Mouse (Mus musculus): ENCODE results near the gene Cabin1.
A peak's percentile ranks its signal among the peaks of the same experiment; 100 is the strongest.

The Cabin1 gene

DNA sequence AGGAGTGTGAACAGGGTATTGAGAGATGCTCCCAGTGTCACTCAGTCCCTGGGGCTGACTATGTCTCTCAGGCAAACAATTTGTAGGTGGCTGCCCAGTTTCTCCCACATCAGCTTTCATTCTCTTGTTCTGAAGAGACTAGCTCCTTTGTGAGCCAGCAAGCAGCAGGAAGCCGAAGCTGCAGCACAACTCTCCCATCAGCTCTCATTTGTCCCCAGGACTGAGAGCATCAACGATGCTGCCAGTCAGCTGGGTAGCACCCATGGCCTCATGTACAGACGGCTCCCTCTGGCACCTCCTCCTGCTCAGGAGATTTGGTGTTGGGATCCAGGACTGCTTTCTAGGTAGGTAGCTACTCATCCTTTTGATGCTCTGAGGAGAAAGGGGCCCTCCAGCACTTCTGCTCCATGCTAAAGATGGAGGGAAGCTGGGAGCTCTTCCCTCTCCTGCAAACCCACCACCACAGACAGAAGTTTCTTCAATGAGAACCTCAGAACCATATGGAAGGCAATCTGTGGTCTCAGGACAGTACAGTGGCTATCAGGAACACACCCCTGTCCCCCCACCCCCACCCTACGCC lies 97.6 kb downstream of the Cabin1 start:
- no peak for DNase-seq (ENCODE audit: low spot score)

DNA sequence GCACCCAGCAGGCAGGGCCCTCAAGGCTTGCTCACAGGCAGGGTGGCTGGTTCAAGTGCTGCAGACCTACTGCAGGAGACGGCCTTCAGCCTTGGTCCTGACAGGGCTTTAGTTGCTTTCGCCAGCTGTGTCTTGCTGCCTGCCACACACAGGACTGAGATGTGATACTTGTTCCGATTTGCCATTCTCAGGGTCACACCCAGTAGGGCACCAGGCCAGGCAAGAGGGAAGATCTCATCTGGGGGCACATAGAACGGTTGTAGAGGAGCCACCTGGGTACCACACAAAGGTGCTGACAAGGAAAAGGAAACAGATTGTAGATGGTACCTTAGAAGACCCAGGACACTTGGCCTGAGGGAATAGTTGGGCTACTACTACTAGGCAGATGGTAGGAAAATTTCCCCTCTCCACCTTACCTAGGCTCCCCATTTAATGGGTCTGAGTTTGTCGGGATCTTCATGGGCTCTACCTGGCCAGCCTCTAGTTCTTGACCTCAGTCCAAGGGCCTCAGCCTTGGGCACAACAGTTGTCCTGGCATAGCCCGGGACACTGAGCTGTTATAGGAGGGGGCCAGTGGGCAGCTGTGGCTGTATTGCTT lies 99.4 kb downstream of the Cabin1 start:
- no peak for DNase-seq (ENCODE audit: low spot score)

DNA sequence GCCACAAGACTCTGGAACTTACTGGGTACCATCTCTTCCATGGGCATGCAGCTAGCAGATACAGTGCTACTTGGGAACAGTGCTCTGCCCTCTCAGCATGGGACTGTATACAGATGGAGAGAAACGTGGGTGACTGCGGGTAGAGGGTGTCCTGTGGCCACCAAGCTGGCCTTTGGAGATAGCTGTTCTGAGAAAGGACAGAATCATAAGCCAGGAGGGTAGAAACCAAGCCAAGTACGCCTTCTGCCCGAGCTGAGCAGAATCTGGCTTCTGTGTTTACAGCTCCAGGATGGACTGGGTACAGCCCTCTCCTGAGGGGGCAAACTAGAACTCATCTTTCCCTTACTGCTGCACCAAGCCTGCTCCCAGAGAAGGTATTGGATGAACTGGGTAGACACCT lies 101.6 kb downstream of the Cabin1 start:
- no peak for DNase-seq (ENCODE audit: low spot score)

DNA sequence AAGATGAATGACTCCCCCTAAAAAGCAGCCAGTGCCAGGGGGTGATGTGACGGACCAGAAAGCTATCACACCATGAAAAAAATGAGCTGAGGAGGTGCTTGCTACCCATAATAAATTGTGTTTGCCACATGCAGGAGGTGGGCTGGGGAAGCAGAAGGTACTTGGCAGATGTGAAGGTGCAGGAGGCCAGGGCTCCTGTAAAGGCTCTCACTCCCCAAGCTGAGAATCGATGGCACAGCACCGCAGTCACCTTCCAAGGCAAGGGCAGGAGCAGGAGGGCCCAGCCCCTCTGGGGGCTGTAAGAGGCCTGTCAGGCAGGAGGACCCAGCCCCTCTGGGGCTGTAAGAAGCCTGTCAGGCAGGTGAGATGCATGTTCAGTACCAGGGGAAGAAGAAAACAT lies 102.3 kb downstream of the Cabin1 start:
- no peak for DNase-seq (ENCODE audit: low spot score)

DNA sequence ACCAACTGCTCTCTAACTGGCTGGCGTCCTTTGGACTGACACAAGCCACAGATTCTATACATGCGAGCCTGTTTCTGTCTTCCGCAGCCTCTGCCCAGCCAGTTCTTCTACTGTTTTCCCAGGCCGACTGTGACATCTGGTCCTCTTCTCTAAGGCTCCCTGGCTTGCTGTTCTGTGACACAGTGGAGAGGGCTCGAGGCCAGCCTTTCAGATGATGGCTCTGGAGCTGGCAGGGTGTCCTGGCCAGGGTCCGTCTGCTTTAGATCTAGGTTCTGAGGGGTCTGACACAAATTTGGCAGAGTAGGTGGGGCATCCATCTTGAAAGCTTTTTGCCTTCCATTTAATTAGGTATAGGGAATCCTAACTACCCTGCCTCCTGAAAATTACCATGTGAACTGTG lies 102.8 kb downstream of the Cabin1 start:
- no peak for DNase-seq (ENCODE audit: low spot score)

DNA sequence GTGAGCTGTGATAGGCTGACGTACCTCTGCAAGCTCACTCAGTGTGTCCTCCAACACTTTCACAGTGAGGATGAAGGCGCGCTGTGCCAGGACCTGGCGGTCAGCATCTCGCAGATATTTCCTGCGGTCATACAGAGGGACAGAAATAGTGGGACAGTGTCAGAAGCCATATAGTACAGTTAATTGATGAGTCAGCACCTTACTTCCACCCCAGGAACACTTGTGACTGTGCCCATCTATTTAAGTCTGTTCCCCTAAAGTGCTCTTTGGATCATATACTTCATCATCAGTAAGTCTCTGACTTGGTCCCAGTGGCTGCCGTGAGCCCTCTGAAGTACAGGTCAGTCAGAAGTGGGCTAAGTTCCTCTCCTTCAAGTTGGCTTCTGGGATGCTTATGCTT lies 106.4 kb downstream of the Cabin1 start:
- no peak for DNase-seq (ENCODE audit: low spot score)

DNA sequence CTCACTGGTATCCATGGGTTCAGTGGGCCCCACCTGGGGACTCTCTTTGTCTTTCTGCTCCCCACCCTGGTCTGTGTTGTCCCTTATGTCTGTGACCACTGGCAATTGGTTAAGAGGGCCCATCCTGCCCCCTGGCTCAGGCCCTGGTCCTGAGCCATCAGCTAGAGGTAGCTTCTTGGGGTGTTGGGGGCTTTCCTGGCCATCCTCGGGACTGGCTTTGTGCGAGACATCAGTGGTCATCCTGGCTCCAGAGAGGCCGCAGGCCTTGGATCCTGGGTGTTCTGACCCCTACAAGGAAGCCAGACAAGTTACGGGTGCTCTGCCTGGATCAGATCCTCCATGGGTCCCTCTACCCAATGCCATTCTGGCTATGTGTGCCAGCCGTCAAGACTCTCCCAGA lies 107.0 kb downstream of the Cabin1 start:
- no peak for DNase-seq (ENCODE audit: low spot score)

DNA sequence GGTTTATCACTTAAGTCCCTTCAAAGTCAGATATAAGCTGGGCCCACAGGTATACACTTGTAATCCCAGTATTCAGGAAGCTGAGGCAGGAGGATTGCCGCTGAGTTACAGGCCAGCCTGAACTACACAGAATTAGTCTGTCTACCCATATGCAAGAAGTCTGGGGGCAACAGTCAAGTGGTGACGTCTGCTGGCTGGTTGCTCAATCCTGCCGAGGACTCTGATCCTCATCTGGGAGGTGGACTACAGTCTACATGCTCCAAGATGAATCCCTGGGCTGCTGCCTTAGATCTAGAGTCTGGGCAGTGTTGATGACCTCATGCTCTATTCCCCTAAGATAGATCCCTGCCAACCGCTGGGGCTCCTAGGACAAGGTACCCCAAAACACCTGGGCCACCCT lies 110.1 kb downstream of the Cabin1 start:
- DNase-seq (ENCODE audit: low spot score): no peak

DNA sequence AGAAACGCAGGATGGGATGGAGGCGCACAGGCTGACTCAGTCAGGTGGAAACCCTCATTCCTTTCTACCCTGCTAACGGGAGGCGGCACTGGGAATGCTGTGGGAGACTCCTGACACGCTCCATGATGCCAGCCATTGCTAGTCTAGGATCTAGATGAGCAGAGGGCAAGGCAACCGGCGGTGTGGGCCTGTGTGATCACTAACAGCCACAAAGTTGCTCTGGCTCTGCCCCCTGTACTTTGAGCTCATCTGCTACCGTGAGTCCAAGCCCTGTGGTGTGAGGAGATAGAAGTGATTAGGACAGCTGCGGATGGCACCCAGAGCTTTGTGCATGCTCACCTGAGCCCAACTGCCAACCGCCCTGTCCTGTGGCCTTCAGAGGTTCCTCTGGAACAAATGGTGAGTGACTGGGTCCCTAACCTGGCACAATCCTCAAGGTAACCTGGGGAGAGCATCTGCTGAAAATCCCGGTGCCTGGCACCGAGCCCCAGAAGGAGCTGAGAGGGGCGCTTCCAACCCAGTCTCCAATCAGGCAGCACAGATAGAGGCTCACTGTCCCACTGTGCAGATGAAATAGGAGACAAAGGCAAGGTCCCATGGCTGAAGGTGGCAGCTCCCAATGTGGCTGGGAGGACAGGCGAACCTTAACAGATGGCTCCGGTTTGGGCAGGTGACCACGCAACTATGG lies 112.6 kb downstream of the Cabin1 start:
- no peak for DNase-seq (ENCODE audit: low spot score)

DNA sequence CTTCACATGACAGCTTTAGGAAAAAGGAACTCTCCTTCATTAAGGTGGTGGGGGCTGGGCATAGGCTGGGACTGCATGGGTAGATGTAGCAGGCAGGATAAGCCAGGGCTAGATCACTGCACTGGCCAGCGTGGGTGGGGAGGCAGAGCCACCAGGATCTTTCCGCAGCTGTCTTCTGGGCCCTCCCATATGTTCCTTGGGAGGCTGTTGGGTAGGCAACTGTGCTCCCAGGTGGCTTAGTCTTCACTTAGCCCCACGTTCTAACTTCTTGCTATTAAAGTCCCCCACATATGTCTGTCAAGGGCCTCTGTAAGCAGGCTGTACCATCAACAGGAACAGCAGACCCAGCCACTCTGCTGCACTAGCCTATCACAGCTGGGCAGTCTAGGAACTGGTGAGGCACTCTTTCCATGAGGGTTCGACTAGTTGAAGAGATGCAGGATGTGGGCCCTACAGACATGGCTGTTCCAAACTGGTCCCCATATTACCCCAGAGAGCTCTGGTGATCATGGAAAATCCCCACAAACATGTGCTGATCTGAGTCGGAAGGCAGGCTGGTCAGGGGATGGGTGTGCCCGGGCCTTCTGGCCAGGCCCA lies 113.7 kb downstream of the Cabin1 start:
- no peak for DNase-seq (ENCODE audit: low spot score)

DNA sequence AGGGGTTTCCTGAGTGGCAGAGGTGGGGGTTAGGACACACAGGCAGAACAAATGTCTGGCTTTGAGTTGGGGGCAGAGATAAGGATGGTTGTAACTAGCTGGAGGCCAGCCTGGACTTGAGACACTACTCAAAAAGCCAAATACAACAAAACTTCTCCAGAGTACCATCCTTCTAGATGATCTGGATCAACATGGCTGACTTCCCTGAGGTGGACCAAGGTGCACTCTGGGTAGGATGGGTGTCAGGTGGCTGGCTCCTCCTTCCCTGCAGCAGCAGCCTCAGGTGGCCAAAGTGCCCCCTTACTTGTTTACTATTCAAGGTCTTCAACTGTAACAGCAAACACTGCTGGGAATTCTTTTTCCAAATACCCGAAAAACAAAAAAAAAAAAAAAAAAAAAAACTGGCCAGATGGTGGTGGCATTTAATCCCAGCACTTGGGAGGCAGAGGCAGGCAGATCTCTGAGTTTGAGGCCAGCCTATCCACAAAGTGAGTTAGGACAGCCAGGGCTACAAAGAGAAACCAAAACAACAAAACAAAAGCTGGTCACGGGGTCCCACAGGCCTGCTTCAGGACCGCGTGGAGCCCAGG lies 114.6 kb downstream of the Cabin1 start:
- no peak for DNase-seq (ENCODE audit: low spot score)

DNA sequence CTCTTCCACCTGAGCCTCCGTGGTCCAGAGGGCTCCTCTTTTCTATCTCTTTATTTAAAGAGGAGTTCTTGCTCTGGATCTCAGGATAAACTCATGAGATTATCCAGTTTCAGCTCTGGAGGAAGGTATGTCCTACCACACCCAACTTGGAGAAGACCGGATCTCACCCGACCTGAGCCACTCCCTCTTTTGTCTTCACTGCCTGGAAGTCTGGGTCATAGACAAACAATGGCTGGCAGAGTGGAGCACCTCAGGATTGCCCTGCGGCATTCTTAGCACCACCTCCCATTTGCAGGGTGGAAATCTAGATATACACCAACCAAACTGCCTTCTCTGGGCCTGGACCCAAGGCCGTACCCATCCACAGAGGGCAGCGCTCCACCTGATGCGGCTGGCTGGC lies 115.1 kb downstream of the Cabin1 start:
- no peak for DNase-seq (ENCODE audit: low spot score)

DNA sequence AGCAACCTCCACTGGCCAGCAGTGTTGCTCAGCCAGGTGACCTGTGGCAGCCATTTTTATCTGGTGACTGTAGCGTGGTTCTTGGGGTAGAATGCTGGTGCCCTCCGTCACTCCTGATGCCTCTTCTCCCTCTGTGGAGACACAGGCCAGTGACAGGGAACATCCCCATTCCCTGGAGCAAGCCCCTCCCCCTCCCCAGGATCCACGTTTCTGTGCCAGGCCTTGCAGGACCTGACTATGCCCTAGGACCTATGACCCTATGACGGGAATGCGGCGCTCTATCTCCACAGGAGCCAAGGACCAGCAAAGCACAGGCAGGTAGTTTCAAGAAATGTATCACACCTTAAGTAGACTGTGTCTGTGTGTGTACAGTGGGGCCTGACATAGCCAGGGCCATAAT lies 116.0 kb downstream of the Cabin1 start:
- no peak for DNase-seq (ENCODE audit: low spot score)

DNA sequence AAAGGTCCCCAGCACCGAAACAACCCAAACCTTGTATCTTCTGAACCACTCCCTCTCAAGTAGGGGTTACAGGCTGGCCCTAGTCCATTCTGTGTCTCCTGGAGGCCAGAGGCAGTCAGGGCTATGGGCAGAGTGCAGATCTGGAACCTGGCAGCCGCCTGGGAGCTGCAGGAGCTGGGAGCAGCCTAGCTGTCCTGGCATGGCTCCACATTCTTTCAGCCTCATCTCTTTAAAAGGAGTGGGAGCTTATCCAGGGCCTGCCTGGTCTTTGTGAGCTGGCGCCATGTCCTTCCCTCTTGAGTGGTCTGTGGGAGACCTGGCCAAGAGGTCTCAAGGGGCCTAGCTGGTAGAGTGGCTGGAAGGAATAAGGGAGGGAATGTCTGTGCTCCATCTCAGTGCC lies 116.8 kb downstream of the Cabin1 start:
- no peak for DNase-seq (ENCODE audit: low spot score)

DNA sequence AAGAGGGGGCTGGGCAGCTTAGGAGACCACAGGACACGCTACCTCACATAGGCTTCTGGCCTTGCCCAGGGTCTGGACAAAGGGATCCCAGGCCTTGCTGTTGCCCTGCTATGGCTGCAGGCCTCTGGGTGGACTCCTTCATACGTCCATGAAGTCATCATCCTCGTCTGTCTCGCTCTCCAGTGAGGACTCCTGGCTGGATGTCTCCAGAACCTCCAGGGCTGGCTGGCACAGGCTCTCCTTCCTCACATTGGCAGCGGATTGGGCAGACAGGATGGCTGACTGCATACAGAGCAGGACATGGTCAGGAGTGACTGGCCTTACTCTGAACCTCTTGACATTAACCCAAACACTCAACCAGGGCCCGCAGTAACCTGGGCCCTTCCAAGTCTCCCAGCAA lies 117.7 kb downstream of the Cabin1 start:
- no peak for DNase-seq (ENCODE audit: low spot score)

DNA sequence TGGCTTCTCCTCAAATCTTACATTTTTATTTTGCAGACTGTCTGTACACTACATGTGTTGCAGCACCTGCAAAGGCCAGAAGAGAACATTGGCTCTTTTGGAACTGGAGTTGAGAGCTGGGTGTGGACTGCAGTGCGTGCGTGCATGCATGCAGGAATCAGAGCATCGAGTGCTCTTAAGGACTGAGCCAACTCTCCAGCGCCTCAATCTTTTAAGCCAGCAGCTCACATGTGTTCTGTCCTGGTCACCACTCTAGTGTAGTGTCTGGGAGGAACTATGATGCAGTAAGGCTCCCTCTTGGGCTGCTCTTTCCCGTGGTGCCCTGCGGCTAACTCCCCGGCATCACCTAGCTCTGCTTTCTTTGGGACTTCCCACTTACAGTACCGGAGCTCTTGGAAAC lies 118.5 kb downstream of the Cabin1 start:
- DNase-seq (ENCODE audit: low spot score): no peak

DNA sequence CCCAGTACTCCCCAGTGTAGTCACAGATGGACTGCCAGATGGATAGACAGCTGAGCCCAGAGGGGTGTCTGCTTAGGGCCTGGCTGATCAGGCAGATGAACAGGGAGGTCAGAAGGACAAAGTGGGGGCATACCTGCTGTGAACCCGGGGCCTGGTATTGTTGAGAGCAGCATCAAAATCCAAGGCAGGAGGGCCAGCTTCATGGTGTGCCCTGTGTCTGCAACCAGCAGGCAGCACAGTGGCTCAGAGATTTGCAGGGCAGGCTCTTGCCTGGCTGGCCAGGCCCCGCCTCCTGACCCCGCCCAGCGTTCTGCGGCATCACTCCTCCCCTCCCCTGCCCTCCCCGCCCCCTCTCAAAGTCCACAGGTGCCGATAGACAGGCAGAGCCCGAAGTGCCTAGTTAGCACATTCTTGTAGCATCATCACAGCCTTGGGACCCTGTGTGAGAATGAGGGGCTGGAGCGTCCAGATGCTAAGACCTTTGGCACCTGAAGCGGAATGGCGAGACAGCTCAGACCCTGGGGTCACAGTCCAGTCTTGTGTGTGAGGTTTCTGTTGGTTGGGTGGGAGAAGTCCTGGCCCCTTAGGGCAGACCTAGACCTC lies 120.3 kb downstream of the Cabin1 start, which contains the start of gene Susd2:
Gene Susd2, minus strand, starts transcription at position 268 of the 603 bp plus-strand sequence.
- no peak for DNase-seq (ENCODE audit: low spot score)

DNA sequence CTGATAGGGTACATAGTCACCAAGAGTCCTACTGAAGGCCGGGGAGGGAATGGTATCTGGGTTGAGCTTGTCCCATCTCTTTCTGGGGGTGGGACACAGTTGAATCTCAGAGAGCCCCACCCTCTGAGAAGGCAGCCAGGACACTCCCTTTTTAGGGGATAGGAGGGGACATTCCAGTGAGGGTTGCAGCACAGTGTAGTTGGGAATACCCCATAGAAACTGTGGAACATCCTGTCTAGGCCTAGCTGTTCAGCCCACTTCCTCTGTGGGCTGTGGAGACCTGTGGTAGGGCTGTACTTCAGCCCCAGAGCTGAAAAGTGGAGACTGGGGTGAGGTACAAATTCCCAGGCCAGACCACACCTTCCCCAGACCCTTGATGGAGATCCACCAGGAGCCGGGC lies 121.2 kb downstream of the Cabin1 start:
- DNase-seq (ENCODE audit: low spot score): no peak

DNA sequence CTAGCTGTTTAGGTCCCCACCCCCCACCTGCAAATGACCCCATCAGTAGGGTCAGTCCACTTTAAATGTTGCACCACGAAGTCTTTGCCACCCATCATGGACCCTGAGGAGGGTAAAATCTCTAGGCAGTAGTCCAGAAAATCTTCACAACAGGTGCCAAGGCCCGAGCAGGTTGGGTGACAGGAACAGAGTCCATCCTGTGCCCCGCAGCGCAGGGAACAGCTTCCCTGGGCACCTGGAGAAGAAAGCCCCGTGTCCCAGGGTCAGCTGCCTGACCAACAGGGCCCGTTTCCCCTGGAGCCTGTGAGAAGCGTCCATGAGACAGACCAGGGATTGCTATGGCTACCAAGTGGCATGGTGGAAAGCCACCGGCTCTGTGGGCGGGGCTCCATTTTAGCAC lies 121.7 kb downstream of the Cabin1 start:
- no peak for DNase-seq (ENCODE audit: low spot score)

DNA sequence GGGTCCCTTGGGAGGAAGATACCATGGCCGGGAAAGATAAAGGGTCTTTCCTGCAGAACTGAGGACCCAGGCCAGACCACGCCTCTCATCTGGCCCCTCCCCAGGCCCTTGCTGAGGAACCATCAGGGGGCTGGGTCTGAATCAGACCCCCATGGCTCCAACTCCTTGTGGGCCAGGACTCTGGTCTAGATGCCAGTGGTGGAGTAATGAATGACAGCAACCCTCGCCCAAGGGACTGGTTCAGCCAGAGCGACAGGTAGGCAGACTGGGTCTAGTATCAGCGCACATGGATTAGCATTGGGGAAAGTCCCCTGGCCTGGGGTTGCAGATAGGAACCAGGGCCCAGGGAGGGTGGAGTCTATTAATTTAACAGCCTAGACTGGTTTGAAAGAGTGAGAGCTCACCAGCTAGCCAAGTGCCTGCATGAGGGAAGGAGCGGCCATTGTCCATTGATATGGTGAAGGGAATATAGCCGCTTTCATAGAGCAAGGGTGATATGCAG lies 122.4 kb downstream of the Cabin1 start:
- no peak for DNase-seq (ENCODE audit: low spot score)

DNA sequence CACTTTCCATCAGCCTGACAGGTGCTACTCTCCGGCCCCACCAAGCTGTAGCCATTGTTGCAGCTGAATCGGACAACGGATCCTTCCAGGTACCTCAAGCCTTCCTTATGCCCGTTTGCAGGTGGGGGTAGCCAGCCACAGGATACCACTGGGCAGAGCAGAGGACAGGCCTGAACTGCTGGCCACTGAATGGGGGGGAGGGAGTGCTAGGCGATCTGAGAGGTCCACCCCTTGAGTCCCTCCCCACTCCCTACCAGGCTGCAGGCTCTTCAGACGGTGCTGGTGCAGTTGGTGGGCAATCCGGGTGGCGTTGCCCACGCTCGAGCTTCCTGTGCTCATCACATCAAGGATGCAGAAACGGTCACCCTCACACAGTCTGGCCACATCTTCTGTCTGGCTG lies 126.4 kb downstream of the Cabin1 start:
- peak; percentile 7 for DNase-seq (ENCODE audit: low spot score)

DNA sequence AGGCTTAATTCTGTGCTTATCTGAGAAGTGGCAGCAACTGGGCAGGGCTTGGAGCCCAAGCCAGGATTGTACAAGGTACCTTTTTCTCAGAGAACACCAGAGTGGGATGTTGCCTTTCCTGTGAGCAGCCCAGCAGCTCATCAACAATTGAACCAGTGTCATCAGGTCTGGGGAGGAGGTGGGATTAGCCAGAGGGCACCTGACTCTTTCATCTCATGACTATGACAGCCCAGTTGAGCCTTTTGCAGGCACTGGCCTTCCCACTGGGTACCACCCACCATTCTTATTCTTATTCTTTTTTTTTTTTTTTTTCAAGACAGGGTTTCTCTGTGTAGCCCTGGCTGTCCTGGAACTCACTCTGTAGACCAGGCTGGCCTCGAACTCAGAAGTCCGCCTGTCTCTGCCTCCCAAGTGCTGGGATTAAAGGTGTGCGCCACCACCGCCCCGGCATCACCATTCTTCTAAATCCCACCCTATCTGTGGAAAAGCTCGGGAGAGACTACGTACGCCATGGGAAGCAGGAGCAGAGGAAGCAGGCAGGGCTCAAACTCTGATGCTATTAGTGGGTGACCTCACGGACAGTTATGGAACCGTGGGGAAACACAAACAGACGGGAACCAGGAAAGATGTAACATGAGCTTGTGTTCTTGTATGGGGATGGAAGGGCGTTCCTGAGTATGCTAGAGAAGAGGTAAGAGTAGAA lies 127.9 kb downstream of the Cabin1 start:
- no peak for DNase-seq (ENCODE audit: low spot score)
